Mouse (Mus musculus) heart, adult 8-10 months (tissue): ENCODE results near the gene Dclk2. TPM values are rescaled to one million over a fixed set of nuclear protein-coding genes. Genes with fewer than 3 reads are reported as not detected.

Source experiments
- DNase-seq: peaks from one replicate; pipeline ENCODE4 v3.0.0; 2022; ENCODE audit warnings: low spot score
- total RNA-seq, 4 experiments: library from RNA; stranded (reverse); gene quantifications; 2 replicates each; pipeline ENCODE4 v1.2.4; 2022

Gene Dclk2
- 1 to 10 TPM in 3 of 4 experiments, under 1 TPM in 1; 0.84 to 1.7 (median 1.3) TPM for total RNA-seq

DNA sequence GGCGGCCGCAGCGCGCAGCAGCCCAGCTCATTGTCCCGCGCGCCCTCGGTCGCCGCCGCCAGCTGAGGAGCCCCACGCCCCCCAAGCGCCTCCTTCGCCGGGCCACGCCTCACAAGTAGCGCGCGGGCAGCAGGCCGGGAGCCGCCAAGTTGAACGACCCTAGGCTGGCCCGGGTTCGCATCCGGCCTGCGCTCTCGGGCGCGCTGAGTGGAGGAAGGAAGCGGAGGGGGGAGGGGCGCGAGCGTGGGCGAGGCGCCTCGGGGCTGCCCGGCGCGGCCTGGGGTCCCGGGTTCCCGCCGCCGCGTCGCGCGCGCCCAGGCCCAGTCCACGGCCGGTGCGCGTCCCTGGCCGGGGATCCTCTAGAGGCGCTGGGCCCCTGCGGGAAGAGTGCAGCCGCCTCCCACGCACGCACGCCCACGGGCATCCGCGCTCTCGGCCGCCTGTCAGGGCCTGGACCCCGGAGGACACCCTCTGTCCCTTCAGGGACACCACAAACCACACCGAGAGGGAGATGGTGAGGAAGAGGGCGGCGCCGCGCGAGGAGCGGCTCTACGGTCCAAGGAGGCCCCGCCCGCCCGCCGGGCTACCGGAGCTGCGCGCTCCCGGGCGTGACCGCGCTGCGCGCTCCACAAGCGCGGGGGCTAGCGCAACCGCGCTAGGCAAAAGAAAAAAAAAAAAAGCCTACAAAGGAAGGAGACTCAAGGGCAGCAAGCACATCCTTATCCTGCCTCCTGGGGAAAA lies at the start of gene Dclk2:
Gene Dclk2, minus strand, starts transcription at position 510 of the 741 bp plus-strand sequence.
- DNase-seq: peak; percentile 60

DNA sequence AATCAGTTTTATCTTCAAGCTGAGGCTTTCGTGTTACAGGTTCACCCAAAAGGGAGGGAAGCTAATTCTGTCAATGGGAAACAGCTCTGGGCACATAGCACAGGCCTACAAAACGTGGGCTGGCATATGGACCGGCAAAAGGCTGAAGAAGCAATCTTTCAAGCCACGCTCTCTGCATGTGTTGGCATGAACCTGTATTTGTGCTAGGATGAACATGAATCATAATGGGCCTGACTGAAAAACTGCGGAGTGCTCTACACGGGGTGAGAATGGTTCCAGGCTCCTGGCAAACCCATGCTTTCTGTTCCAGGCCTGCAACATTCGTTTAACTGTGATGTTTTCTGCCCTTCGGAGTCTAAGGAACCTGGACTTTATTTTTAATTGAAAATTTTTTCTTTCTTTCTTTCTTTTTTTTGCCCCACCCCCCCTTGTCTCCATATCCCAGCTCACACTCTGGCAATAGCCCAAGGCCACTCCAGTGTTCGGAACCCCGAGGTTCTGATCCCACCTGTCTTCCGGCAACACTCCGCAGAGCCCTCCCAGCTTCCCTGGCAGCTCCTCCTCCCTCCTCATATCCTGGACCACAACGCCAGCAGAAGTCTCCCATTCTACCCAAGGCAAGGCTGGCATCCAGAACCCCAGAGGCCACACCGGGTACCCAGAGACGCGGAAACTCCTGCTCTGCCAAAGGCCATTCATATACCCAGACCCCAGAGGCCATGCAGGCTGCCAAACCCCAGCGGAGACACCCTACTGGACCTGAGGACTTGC lies 42.2 kb upstream of the Dclk2 start:
- no peak for DNase-seq

DNA sequence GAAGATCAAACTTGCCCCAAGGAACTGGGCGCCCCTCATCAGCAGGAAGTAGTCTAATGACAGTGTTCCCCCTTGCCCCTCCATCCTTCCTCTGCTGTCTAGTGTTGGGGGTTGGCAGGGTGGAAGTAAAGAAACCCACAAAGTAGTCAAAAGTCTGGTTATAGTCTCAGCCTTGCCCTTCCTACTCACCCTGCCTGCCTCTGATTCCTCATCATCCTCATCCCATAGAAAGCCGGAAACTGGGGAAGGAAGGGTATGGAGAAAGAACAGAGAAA lies 40.7 kb upstream of the Dclk2 start:
- no peak for DNase-seq

DNA sequence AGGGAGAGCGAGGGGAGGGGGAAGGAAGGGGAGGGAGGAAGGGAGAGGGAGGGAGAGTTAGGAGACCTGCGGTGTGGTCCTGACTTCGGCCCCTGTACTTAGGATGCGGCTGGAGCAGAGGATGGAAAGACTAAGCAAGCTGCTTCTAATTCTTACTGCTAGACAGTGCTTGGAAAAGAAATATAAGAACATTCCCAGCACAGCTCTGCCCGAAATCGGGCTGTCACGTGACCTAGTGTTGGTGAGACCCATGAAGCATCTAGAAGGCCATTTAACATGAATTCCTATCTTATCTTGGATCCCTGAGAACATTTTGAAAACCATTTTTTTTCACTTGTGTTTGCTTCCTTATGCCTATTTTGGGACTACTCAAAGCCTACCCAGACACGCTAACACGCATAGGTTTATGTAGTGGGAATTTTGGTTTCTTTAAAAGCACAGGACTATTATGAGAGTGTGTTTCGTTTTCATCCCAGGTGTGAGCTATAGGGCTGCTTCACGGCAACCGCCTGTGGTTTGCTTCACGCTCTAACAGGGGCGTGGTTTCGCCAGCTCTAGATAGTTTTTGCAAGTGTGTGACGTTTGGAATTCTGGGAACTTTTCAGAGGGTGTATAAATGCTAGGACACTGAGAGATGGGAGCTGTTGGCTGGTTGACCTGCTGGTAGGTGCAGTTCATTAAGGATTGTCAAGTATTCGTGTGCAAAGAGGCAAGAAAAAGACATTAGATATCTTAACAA lies 40.2 kb upstream of the Dclk2 start:
- DNase-seq: no peak

DNA sequence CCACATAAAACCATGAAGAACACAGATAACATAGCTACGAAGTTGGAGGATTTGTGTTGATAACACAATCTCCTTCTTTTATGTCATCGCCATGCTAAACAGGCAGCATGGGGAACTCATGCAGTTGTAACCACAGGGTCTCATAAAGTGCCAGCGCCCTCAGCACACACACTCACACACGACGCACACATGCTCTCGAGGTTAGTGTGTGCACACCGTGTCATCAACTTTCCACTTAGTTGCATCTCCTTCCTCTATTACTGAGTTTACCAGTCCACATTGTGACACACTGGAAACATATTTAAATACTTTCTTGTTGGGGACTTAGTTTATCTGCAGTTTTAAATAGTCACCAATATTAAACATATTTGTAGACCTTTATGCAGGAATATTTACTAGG lies 38.4 kb upstream of the Dclk2 start:
- no peak for DNase-seq

DNA sequence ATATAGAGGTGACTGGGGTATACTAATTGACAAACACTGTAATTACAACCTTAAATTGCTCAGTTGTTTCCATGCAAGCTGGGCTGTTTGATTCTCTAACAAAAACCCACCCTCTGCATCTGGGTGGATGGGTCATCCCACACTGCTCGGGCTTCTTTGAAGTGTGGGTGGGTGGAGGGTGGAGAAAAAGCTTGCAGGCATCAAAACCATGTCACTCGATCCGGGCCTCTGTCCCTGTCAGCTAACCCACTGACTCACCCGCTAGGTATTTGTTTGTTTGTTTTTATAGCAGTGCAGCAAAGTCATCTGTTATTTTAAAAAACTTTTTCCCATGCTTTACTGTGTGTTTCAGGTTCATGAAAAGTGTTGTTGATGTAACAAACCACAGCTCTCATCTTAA lies 34.7 kb upstream of the Dclk2 start:
- no peak for DNase-seq

DNA sequence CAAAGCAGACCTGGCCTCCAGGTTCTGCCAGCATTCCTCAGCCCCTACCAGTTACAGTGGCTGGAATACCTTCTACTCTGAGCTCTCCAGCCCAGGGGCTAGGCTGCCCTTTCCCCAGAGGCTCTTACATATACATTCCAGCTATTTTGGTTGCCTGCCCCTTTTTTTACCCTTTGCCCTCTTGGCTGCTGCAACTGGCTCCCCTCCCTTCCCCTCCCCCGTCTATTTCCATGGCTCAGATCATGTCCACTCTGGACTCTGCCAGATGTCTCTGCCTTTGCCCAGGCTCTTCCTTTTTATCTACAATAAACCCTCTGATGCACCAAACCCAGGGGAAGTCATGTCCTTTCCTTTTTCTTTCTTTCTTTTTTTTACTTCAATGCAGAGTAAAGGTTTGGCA lies 33.9 kb upstream of the Dclk2 start:
- no peak for DNase-seq

DNA sequence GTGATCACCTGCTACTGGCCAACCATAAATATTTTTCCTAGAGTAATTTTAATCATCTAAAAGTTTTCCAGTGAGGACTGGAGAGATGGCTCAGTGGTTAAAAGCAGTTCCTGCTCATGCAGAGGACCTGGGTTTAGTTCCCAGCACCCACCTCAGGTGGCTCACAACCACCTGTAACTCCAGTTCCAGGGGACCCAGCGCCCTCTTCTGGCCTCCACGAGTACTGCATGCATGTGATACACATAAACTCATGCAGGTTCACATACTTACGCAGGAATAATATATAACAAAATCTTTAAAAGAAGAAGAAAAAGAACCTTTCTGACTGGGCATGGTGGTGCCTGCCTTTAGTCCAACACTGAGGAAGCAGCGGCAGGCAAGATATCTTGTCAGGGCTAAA lies 33.2 kb upstream of the Dclk2 start:
- no peak for DNase-seq

DNA sequence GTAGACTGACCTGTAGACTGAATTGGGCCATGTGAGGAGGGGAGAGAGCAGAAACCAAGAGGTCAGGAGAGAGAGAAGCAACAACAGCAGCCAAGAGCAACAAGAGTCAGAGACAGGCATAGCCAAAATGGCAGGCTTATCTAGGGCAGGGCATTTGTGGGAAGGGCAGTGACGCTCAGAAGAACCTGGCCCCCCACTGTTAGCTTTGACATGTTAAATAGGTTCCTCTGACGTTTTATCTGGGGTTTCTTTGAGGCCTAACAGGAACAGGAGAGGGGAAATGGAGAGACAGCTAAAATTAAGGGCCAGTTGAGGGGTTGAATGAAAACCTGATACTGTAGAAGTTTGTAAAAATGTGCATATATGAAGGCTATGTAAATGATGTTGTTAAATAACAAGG lies 30.0 kb upstream of the Dclk2 start:
- DNase-seq: no peak

DNA sequence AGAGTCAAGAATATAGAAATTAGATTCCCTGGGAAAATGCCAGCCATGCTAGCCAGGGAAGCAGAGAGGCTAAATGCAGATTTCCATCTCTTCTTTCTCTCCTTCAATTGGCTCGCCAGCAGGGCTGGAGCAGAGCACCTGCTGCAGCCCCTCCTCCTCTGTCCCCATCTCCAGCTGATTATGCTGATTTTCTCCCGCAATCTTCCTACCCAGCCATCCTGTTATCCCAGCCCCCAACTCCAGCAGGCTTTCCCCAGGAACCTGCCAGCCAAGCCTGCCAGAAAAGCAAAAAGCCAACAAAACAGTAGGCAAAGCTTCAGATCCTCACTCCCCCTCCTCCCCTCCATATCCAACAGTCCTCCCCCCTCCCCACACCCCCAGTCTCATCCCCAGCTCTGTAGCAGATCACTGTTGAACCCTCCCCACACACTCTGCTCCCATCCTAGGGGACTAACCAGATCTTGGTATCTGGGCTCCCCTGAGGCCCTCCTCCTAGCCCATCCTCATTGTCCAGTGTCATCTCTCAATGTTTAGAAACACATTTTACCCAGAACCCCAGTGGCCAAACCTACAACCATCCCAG lies 15.7 kb upstream of the Dclk2 start:
- no peak for DNase-seq

DNA sequence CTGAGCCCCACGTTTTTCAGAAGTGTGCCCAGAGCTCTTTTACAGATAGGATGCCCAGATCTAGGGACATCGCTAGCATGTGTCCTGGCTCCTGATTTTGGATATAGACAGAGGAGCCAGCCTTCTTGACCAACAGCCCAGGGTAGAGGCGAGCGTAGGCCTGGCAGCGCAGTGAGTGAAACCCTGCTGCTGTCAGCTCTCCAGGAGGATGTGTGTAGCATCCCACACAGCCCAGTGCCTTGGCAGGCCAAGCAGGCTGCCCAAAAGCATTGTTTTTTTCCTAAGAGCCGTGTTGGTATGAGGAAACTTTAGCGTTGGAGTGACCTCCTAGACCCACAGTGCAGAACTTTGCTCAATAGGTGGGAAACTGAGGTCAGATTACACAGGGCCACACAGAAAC lies 12.8 kb upstream of the Dclk2 start:
- no peak for DNase-seq

DNA sequence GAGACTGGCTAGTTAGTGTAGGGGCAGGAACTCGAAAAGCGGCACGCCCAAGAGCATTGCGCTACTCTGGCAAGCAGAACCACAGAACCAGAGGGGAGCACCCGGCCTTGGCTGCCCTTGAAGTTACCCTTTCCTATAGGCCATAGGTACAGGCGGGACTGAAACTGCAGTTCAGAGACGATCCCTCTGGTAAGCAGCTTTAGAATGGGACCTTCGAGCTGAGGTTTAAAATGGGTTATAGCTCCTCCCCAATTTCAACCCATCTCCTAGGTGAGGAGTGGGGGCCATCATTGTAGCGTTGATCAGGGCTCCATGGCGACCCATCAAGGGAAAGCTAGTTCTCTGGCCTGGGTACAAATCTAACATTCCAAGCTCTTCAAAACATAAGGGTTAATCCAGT lies 3.0 kb upstream of the Dclk2 start:
- DNase-seq: no peak

DNA sequence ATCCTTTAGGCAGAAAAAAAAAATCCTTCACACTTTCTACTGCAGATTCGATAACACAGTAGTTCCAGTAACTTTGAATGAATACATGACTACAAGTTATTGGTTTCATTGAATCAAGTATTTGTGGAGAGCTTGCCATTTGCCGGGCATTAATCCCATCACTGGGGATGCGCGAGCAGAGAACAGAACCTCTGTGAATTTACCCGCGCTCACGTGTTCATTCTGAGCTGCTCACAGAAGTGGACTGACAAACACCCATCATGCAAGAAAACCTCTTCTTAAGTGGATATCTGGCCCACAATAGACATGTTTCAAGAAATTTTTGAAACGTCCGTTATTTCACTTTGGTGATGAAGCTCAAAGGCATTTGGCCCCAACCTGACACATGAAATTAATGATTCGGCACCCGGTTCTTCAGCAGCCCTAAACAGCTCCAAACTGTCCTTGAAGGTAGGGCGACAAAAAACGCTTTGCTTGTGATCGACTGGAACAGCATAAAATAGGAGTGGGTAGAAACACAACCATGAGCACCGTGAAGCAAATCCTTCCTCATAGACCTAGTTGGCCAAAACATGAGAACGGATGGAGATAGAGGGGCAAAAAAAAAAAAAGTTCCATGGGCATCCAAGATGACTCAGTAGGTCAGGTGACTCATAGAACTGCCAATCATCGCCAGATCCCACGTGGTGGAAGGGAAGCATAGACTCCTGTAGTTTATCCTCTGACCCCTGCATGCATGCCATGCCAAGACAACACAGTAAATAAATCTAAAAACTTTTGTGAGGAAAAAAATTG lies 726 bp upstream of the Dclk2 start:
- DNase-seq: no peak

DNA sequence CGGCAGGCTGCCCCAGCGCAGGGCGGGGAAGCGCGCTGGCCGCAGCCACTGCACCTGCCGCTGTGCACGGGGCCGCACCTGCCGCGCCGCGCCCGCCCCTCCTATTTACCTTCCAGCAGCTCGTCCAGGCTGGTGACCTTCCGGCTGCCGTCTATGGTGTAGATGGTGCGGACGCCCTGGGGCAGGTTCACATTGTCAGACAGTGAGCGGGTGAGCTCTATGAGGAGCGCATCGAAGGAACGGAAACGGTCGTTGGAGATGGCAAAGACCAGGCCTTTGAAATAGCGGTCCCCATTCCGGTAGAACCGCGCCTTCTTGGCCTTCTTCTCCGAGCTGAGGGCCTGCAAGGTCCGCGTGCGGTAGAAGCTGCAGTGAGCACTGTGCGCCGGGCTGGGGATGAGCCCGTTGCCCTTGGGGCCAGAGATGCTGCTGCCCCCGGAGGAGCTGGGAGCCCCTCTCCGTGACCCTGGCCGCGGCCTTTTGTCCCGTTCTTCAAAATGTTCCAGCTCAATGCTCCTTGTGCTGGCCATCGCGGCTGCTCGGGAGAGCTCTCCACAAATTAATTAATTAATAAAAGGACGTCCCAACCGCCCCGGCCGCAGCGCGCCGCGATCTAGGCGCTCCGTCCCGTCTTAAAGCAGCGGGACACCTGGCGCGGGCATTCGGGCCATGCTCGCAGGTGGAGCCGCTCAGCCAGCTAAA lies 860 bp downstream of the Dclk2 start:
- no peak for DNase-seq

DNA sequence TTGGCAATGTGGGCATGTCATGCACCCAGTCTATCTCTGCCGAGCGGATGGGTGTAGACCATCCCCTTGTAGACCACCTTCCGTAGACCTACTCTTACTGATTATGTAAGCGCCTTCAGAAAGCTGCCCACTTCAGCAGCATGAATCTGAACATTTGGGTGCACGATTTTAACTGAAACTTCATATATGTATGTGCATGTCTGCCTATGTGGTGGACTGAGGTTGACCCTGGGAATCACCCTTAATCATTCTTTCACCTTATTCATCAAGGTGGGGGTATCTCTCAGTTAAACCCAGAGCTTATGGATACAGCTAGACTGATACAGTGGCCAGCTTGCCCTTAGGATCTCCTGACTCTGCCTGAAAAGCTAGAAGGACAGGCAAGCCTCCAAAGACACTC lies 3.6 kb downstream of the Dclk2 start:
- no peak for DNase-seq

DNA sequence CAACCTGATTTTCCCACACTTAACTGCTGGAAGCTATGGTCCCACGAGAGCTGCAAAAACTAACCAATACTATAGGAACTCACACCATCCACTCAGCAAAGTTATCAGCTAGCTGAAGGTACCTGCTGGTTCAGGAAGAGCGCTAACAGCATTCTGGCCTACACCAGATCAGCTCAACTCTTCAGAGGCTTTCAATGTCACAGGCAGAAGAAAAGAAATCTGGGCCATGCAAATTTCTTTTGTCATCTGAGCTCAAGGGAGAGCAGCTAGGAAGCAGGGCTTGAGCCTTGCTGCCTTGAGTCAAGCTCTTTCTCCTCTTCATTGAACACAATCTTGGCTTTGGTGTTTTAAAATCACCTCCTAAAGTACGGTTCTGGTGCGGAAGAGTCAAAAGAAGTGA lies 4.0 kb downstream of the Dclk2 start:
- DNase-seq: no peak

DNA sequence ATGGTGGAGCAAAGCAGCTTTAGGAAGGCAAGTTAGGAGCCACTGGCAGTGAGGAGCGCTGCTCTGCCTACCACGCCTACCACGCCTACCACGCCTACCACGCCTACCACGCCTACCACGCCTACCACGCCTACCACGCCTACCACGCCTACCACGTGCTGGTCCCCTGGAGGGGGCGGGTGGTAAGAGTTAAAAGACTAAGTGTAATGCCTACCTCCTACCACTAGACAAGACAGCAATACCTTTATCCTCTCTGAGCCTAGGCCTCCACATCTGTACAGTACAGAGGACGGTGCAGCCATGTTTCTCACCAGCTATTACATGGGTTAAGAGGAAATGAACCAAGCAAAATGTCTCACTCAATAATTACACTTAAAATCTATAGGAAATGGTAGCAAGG lies 5.4 kb downstream of the Dclk2 start:
- no peak for DNase-seq

DNA sequence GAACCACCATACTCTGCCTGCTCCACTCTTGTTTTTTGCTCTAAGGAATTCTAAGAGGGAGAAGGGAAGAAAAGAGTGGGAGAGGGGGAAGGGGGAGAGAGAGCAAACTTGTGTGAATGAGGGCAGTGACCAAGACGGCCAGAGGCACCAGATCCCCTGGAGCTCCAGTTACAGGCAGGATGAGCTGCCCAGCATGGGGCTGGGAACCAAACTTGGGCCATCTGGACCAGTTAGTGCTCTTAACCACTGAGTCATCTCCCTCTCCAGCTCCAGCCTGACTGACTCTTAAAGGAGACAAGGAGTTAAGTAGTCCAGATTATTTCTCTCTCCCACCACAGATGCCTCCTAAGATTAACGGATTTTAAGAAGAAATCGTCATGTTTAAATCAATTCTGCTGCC lies 6.3 kb downstream of the Dclk2 start:
- DNase-seq: no peak

DNA sequence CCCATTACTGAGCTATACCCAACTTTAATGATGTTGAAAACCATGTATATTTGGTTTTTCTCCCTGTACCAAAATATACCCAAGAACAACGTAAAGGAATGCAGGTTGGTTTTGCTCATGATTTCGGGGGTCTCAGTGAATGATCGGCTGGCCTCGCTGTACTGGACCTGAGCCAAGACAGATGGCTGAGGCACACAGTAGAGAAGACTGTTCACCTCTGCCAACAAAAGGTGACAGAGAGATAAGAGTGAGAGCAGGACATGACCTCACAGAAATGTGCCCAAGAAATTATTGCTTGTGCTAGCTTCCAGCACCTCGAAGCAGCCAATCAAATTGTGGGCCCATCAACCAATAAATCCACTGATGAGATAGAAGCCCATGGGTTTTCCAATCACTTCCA lies 22.3 kb downstream of the Dclk2 start:
- no peak for DNase-seq

DNA sequence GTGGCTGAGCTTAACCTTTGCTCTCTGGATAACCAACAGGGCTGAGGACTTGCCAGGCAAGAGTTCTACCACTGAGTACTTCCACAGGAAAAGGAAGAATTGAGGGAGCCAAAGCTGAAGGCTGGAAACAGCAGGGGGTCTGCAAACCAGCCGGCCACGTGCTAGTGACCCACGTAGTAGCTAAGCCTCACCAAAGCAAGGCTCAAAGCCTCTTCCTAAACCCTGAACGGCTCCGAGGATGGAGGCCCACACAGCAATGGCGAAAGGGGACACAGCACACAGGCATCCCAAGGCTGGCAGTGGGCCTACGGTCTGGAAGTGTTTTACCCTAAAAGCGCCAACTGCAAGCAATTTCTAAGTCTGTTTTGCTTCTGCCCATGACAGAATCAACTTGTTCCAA lies 23.1 kb downstream of the Dclk2 start:
- no peak for DNase-seq

DNA sequence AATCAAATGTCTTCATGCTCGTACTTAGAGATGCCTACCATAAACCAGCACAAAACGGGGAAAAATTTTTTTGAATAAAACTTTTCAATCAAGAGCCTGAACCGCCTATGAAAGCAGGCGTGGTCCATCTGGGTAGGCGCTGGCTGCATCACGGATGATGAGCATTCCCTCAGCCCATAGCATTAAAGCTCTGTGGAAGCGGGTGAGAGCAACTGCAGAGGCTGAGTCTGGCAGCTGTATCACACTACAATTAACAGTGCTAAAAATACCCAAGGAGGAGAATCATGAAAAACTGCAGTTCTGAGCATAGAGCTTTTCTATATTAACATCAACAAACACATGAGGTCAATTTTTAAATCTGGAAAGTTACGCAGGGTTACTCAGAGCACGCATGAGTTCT lies 23.6 kb downstream of the Dclk2 start:
- DNase-seq: no peak
